Mouse (Mus musculus) A20 (cell line): ENCODE data around the gene Nr2c2ap.

ENCODE experiments used
- DNase-seq: peaks from one replicate; pipeline ENCODE4 v3.0.0-alpha.2; 2011; ENCODE audit warnings: low read depth, low spot score

The Nr2c2ap gene

GRCm38 (mm10) chr8:70118726-70119700 lies 12.1 kb upstream of the Nr2c2ap start:
- peak; percentile 19 for DNase-seq

GRCm38 (mm10) chr8:70120667-70121066 lies 10.5 kb upstream of the Nr2c2ap start, which contains the start of gene Ncan:
Ncan (minus strand) TSS chr8:70120873.
- DNase-seq: no peak

- DNase-seq: peak; percentile 49
Measured at GRCm38 (mm10) chr8:70122863-70123262, 8.3 kb upstream of the Nr2c2ap start.

- no peak for DNase-seq
Measured at GRCm38 (mm10) chr8:70124992-70125391, 6.1 kb upstream of the Nr2c2ap start.

- DNase-seq: no peak
Measured at GRCm38 (mm10) chr8:70128435-70128834, 2.7 kb upstream of the Nr2c2ap start.

GRCm38 (mm10) chr8:70129309-70129952 lies 1.7 kb upstream of the Nr2c2ap start:
- DNase-seq: no peak

- no peak for DNase-seq
Measured at GRCm38 (mm10) chr8:70130066-70130465, 1.1 kb upstream of the Nr2c2ap start.

- no peak for DNase-seq
Measured at GRCm38 (mm10) chr8:70134086-70134485, 3.0 kb downstream of the Nr2c2ap start.

GRCm38 (mm10) chr8:70134931-70135330 lies 3.8 kb downstream of the Nr2c2ap start:
- DNase-seq: no peak

GRCm38 (mm10) chr8:70136591-70136990 lies 5.5 kb downstream of the Nr2c2ap start:
- no peak for DNase-seq

GRCm38 (mm10) chr8:70137890-70138289 lies 6.8 kb downstream of the Nr2c2ap start:
- no peak for DNase-seq

- peak; percentile 100 for DNase-seq
Measured at GRCm38 (mm10) chr8:70139026-70139857, 8.1 kb downstream of the Nr2c2ap start, which contains the start of the genes Rfxank, Borcs8 and Mef2b. Rfxank (minus strand) TSS chr8:70139154. Borcs8 (plus strand) TSS chr8:70139499. Mef2b (plus strand) TSS chr8:70139711.

- DNase-seq: no peak
Measured at GRCm38 (mm10) chr8:70139981-70140380, 8.8 kb downstream of the Nr2c2ap start.

GRCm38 (mm10) chr8:70147678-70148607 lies 16.8 kb downstream of the Nr2c2ap start:
- peak; percentile 83 for DNase-seq

GRCm38 (mm10) chr8:70150158-70150557 lies 19.0 kb downstream of the Nr2c2ap start:
- peak; percentile 96 for DNase-seq

- DNase-seq: peak; percentile 97
Measured at GRCm38 (mm10) chr8:70152537-70153257, 21.6 kb downstream of the Nr2c2ap start.

GRCm38 (mm10) chr8:70157240-70157800 lies 26.2 kb downstream of the Nr2c2ap start:
- DNase-seq: peak; percentile 72

- peak; percentile 99 for DNase-seq
Measured at GRCm38 (mm10) chr8:70158069-70158853, 27.1 kb downstream of the Nr2c2ap start.

GRCm38 (mm10) chr8:70159211-70159610 lies 28.1 kb downstream of the Nr2c2ap start:
- peak; percentile 77 for DNase-seq
